Mouse (Mus musculus) kidney, adult 18-20 months (tissue): ENCODE measurements around the gene Etv4.

Source experiments
- DNase-seq: peaks from one replicate; pipeline ENCODE4 v3.0.0; 2021

Etv4 gene

GRCm38 (mm10) chr11:101785852-101786205, 658 bp upstream of the Etv4 start:
- no peak for DNase-seq

GRCm38 (mm10) chr11:101784488-101785142, 556 bp downstream of the Etv4 start:
- peak; percentile 11 for DNase-seq

GRCm38 (mm10) chr11:101784072-101784471, 1.1 kb downstream of the Etv4 start:
- DNase-seq: no peak

- DNase-seq: no peak
These were observed 1.6 kb downstream of the Etv4 start for GRCm38 (mm10) chr11:101783584-101783983.

GRCm38 (mm10) chr11:101783135-101783534, 2.0 kb downstream of the Etv4 start:
- no peak for DNase-seq

GRCm38 (mm10) chr11:101776846-101777245, 8.3 kb downstream of the Etv4 start:
- no peak for DNase-seq

GRCm38 (mm10) chr11:101772449-101772848, 12.7 kb downstream of the Etv4 start:
- peak; percentile 55 for DNase-seq

GRCm38 (mm10) chr11:101772027-101772426, 13.1 kb downstream of the Etv4 start:
- no peak for DNase-seq

- no peak for DNase-seq
These were observed 14.9 kb downstream of the Etv4 start for GRCm38 (mm10) chr11:101770266-101770665.

- no peak for DNase-seq
These were observed 16.4 kb downstream of the Etv4 start for GRCm38 (mm10) chr11:101768721-101769120.

- no peak for DNase-seq
These were observed 17.8 kb downstream of the Etv4 start for GRCm38 (mm10) chr11:101767326-101767725.

GRCm38 (mm10) chr11:101764546-101764945, 20.6 kb downstream of the Etv4 start:
- no peak for DNase-seq

GRCm38 (mm10) chr11:101763723-101764122, 21.4 kb downstream of the Etv4 start:
- DNase-seq: no peak

- DNase-seq: no peak
These were observed 25.6 kb downstream of the Etv4 start for GRCm38 (mm10) chr11:101759530-101759929.

GRCm38 (mm10) chr11:101758431-101758830, 26.7 kb downstream of the Etv4 start:
- DNase-seq: no peak

GRCm38 (mm10) chr11:101757366-101757765, 27.8 kb downstream of the Etv4 start:
- DNase-seq: no peak

GRCm38 (mm10) chr11:101756616-101757015, 28.6 kb downstream of the Etv4 start:
- no peak for DNase-seq

- no peak for DNase-seq
These were observed 51.6 kb downstream of the Etv4 start for GRCm38 (mm10) chr11:101733596-101733995.

- DNase-seq: peak; percentile 99
These were observed 52.4 kb downstream of the Etv4 start, which contains the start of gene Dhx8 for GRCm38 (mm10) chr11:101732518-101733440. Dhx8 (plus strand) TSS chr11:101732919.

GRCm38 (mm10) chr11:101729308-101729707, 55.9 kb downstream of the Etv4 start:
- no peak for DNase-seq

- DNase-seq: no peak
These were observed 58.4 kb downstream of the Etv4 start for GRCm38 (mm10) chr11:101726765-101727164.

GRCm38 (mm10) chr11:101725043-101725442, 60.1 kb downstream of the Etv4 start:
- no peak for DNase-seq

- DNase-seq: peak; percentile 7
These were observed 65.1 kb downstream of the Etv4 start for GRCm38 (mm10) chr11:101719986-101720520.
